Mouse (Mus musculus) CD8-positive naive resting alpha-beta T cell, adult 2 months (primary cell): ENCODE results near the gene Olfr1206.

Experiments used
- DNase-seq, 2 experiments: peaks; one replicate each; pipeline ENCODE4 v3.0.0; 2022; ENCODE audit warnings: low read depth in 2 of 2, low spot score in 2 of 2

Gene Olfr1206

DNA sequence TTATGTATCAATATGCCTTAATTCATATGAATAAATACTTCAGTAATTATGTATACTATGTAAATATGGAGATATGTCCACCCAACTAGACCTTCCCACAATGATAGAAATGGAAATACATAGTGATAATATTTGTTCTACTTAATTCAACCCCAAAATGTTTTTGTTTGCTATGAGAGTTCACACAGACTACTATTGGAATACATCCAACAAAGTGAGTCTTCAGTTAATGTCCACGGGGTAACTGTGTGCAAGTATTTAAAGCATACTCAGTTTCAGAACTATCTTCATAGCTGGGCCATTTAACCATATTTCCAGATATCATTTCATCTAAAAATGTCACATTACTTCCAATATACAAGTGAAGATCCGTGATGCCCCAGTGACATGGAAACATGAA, at the start of gene Olfr1206:
Gene Olfr1206, plus strand, starts transcription at position 301 of the 400 bp plus-strand sequence.
- DNase-seq: no peak

DNA sequence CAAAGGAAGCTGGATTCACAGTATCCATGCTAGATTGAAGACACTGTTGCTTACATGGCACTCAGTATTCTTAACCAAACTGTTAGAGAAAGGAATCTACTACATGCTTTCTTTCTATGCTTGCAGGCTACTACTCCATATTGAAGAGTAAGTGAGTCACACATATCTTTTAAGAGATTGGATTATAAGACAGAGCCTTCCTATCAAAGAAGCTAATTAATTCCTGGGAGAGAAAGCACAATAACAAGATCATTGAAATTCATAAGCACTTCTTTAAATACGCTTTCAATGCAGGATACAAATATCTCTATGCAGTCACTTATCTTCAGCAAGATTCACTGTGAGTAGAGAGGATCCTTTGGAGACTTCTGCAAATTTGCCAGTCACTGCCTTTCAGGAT, 48.8 kb upstream of the Olfr1206 start, which contains the start of gene Olfr1202:
Gene Olfr1202, plus strand, starts transcription at position 301 of the 400 bp plus-strand sequence.
- no peak for DNase-seq

DNA sequence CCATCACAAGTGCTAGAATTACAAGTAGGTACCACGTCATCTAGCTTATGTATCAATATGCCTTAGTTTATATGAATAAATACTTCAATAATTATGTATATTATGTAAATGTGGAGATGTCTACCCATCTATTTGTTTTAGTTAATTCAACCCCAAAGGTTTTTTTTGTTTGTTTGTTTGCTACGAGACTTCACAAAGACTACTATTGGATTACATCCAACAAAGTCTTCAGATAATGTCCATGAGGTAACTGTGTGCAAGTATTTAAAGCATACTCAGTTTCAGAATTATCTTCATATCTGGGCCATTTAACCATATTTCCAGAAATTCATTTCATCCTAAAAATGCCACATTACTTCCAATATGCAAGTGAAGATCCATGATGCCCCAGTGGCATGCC, 33.6 kb upstream of the Olfr1206 start, which contains the start of gene Olfr1205:
Gene Olfr1205, plus strand, starts transcription at position 301 of the 400 bp plus-strand sequence.
- no peak for DNase-seq

DNA sequence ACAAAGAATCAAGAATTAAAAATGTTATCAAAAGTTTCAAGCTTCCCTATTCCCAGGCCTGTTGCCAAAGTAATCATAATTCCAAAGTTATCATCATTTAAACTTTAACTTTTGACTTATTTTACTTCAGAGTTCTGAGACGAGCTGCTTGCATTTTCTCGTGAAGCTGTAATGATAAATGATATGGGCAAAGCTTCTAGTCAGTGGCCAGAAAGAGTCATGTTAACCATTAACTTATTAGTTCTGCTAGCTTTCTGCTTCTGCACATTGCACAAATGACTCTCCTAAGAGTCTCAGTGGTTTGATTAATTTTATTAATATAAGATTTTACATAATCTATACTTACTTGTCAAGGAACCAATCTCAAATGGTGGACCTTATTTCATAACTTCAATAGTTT, 24.6 kb upstream of the Olfr1206 start:
- DNase-seq: no peak

DNA sequence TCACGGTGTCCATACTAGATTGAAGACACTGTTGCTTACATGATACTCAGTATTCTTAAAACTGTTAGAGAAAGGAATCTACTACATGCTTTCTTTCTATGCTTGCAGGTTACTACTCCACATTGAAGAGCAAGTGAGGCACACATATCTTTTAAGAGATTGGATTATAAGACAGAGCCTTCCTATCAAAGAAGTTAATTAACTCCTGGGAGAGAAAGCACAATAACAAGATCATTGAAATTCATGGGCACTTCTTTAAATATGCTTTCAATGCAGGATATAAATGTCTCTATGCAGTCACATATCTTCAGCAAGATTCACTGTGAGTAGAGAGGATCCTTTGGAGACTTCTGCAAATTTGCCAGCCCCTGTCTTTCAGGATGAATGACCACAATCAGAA, 14.0 kb upstream of the Olfr1206 start, which contains the start of gene Olfr1204:
Gene Olfr1204, plus strand, starts transcription at position 301 of the 400 bp plus-strand sequence.
- no peak for DNase-seq

DNA sequence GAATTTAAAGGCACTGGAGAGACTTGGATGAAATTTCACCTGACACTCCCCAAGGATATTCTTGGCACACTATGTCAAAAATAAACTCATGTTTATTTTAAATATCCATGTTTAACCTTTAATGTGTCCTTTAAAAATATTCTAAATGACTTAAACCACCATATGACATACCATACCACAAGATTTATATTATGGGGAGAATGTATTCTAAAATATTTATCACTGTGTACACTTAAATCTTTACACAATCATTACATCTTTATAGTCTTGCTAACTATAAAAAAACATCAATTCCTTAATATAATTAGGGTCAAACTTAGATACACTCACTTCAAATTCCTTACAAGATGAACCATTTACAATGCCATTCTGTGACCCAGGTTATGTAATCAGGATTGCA, 39.2 kb downstream of the Olfr1206 start, which contains the start of gene Olfr1208:
Gene Olfr1208, minus strand, starts transcription at position 101 of the 400 bp plus-strand sequence.
- DNase-seq: no peak

DNA sequence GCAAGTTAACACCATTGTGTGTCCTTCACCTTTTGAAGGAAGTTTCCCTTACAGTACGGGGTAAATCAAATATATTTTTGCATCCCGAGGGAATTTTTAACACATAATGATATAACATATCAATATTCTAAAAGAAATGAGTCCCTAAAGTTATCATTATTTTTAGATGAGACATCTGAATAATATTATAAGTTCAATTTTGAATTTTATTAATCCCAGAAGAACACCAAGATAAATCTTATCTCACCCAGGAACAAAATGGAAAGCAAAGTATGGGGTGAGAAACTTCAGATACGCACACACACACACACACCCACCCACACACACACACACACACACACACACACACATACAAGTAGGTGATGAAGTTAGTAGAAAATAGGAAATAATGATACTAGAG, 52.0 kb downstream of the Olfr1206 start, which contains the start of gene Olfr1209:
Gene Olfr1209, minus strand, starts transcription at position 101 of the 400 bp plus-strand sequence.
- no peak for DNase-seq
